Mouse (Mus musculus) midbrain, embryonic 10.5 days (tissue): ENCODE measurements around the gene Sqstm1. TPM values are rescaled to one million over a fixed set of nuclear protein-coding genes. Genes with fewer than 3 reads are reported as not detected.

Experiments
- DNase-seq: peaks from one replicate; pipeline ENCODE4 v3.0.0-alpha.2; 2017; ENCODE audit warnings: low spot score
- H3K27ac ChIP-seq: fragments of 300-500 bp; sonication (generic); replicated peaks from 2 replicates; pipeline ENCODE4 v1.5.1; 2016; ENCODE audit warnings: mild to moderate bottlenecking
- H3K27me3 ChIP-seq: fragments of 300-500 bp; sonication (generic); 2 replicates; pipeline ENCODE4 v1.6.1; 2016; ENCODE audit warnings: low read depth, mild to moderate bottlenecking; ENCODE audit not compliant: poor library complexity, severe bottlenecking
- H3K36me3 ChIP-seq: fragments of 300-500 bp; sonication (generic); 2 replicates; pipeline ENCODE4 v1.6.1; 2016; ENCODE audit warnings: mild to moderate bottlenecking, moderate library complexity
- H3K4me1 ChIP-seq: fragments of 300-500 bp; sonication (generic); 2 replicates; pipeline ENCODE4 v1.6.1; 2016
- H3K4me3 ChIP-seq: fragments of 300-500 bp; sonication (generic); 2 replicates; pipeline ENCODE4 v1.5.1; 2016; ENCODE audit warnings: mild to moderate bottlenecking, moderate library complexity
- H3K9me3 ChIP-seq: fragments of 300-500 bp; sonication (generic); replicated peaks from 2 replicates; pipeline ENCODE4 v1.6.1; 2016; ENCODE audit warnings: mild to moderate bottlenecking
- WGBS: fragments of 180-500 bp; shearing (Covaris S2); methylation state at CpG from one replicate; pipeline ENCODE4 v1.1.7; 2016; 5-methylcytosine and 5-hydroxymethylcytosine counted together
- microRNA-seq: library from miRNA; unstranded; fragments of <30 nt; microRNA quantifications from one replicate; pipeline ENCODE4, GENCODE M21; 2017
- polyA plus RNA-seq: library from polyadenylated mRNA; unstranded; fragments of >200 nt; fragmentation: Nextera tagmentation; extraction: Ambion mirVana; gene quantifications from 2 replicates; pipeline ENCODE4 v1.2.1, GENCODE M21; 2016

The Sqstm1 gene
- polyA plus RNA-seq, 1 experiment from 2014 or later = 136 TPM

- H3K27me3 ChIP-seq = no peaks in the 10 kb centered on the region
- no peaks in the 10 kb centered on the region for H3K9me3 ChIP-seq
- no peak overlapping the region for H3K4me3 ChIP-seq
- H3K27ac ChIP-seq = no peak overlapping the region
- 0 out of 2 replicates have a peak, but pooled peaks cover 8% of the 10 kb centered on the region for H3K4me1 ChIP-seq
- 76% methylated on average over 9 of the region's 9 CpGs for WGBS
- no peak for DNase-seq
- H3K36me3 ChIP-seq = peaks cover 98% of the 10 kb centered on the region
Observed at GRCm38 (mm10) chr11:50154166-50154565, 56.5 kb downstream of the Sqstm1 start.

GRCm38 (mm10) chr11:50151374-50151773 lies 59.3 kb downstream of the Sqstm1 start:
- no peaks in the 10 kb centered on the region for H3K27me3 ChIP-seq
- H3K4me3 ChIP-seq = no peak overlapping the region
- no peak for DNase-seq
- H3K4me1 ChIP-seq = 0 out of 2 replicates have a peak, but pooled peaks cover 8% of the 10 kb centered on the region
- no peak overlapping the region for H3K27ac ChIP-seq
- H3K36me3 ChIP-seq = peaks cover 98% of the 10 kb centered on the region
- WGBS = 90% methylated on average over 3 of the region's 3 CpGs
- H3K9me3 ChIP-seq = no peaks in the 10 kb centered on the region

GRCm38 (mm10) chr11:50149603-50150150 lies 61.0 kb downstream of the Sqstm1 start:
- Histone ChIP-seq H3K4me1 (0 out of 2 replicates have a peak, but pooled peaks cover 8% of the 10 kb centered on the region), H3K27ac (no peak overlapping the region), H3K9me3 (no peaks in the 10 kb centered on the region), H3K4me3 (no peak overlapping the region), H3K27me3 (no peaks in the 10 kb centered on the region), H3K36me3 (peaks cover 100% of the 10 kb centered on the region)
- DNase-seq = no peak
- WGBS = 91% methylated on average over 9 of the region's 9 CpGs

Small RNAs within 50 kb of the gene (microRNA-seq; reads per million reads assigned to microRNA genes)
- gene Mir6919 = not detected

Other genes with a start within 250 kb of the Sqstm1 start
- gene Rnf130, start 185.5 kb downstream of the Sqstm1 start, polyA plus RNA-seq = 60.5 and 64.4 TPM in 2 replicates
- gene Tbc1d9b, start 79.4 kb downstream of the Sqstm1 start, polyA plus RNA-seq = 33.6 and 39.8 TPM in 2 replicates
- 23.4 and 23.8 TPM in 2 replicates for gene Mrnip, start 36.4 kb downstream of the Sqstm1 start, polyA plus RNA-seq
- gene Mgat4b, start 63 bp upstream of the Sqstm1 start, polyA plus RNA-seq = 12.1 and 18.1 TPM in 2 replicates
- gene Ltc4s, start 27.8 kb upstream of the Sqstm1 start, polyA plus RNA-seq = 0.75 and 1.2 TPM in 2 replicates
- 5.4 and 5.6 TPM in 2 replicates for gene Maml1, start 81.5 kb upstream of the Sqstm1 start, polyA plus RNA-seq
- gene Canx, start 114.8 kb upstream of the Sqstm1 start, polyA plus RNA-seq = 324 and 343 TPM in 2 replicates
- 0.20 and 0.35 TPM in 2 replicates for gene Cby3, start 143.6 kb upstream of the Sqstm1 start, polyA plus RNA-seq
- 612 and 627 TPM in 2 replicates for gene Hnrnph1, start 166.2 kb upstream of the Sqstm1 start, polyA plus RNA-seq
- gene Rufy1, start 220.3 kb upstream of the Sqstm1 start, polyA plus RNA-seq = 21.1 and 22.3 TPM in 2 replicates